Mouse (Mus musculus) adrenal gland, postnatal 25 days (tissue): ENCODE measurements around the gene Hbp1. TPM values are rescaled to one million over a fixed set of nuclear protein-coding genes. Genes with fewer than 3 reads are reported as not detected.

Experiments
- DNase-seq: peaks from one replicate; pipeline ENCODE4 v3.0.0; 2021; ENCODE audit warnings: mixed read lengths
- total RNA-seq: library from RNA; stranded (reverse); gene quantifications from 2 replicates; pipeline ENCODE4 v1.2.3, GENCODE M21; 2021

The Hbp1 gene
- total RNA-seq, 1 experiment from 2014 or later, result 130 TPM

DNA sequence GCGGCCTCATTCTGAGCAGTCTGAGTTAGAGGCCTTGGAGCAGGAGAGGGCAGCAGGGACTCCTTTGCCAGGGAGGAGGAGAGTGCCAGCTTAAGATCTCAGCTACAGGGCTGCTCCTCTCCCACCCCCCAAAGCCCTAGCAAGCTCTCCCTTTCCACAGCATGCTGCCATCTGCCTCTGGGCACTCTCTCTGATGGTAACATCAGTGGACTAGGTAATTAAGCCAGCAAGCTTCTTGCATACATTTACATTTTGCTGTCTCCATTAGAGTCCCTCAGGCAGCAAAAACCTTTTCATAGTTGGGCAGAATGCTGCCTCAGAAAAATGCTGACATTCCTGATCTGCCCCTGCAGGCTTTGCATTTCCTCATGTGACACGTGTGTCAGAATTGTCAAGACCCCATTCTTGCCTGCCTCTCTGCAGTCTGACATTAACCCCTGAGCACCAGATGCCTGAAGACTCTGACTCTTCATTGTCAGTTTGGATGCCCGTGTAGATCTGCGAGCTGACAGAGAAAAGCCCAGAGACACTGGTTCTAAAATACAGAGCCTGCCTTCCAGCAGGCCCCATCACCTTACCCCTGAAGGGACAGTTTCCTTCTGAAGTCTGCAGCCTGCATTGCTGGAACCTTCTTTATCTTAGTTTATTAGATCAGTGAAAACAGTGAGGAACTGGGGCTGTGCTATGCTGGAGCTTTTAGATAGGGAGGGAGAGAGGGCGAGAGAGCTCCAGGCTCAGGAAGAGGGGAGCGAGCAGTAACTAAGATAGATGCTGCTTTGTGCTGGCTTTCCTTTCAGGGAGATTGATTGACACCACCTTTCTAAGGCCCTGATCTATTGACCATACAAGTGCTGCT, 44.4 kb downstream of the Hbp1 start:
- no peak for DNase-seq

GRCm38 (mm10) chr12:31900391-31900914, 49.9 kb downstream of the Hbp1 start:
- no peak for DNase-seq

- no peak for DNase-seq
Observed at GRCm38 (mm10) chr12:31897456-31897855, 52.9 kb downstream of the Hbp1 start.

- no peak for DNase-seq
Observed at GRCm38 (mm10) chr12:31896986-31897385, 53.3 kb downstream of the Hbp1 start.

- no peak for DNase-seq
Observed at GRCm38 (mm10) chr12:31896295-31896694, 54.0 kb downstream of the Hbp1 start.

DNA sequence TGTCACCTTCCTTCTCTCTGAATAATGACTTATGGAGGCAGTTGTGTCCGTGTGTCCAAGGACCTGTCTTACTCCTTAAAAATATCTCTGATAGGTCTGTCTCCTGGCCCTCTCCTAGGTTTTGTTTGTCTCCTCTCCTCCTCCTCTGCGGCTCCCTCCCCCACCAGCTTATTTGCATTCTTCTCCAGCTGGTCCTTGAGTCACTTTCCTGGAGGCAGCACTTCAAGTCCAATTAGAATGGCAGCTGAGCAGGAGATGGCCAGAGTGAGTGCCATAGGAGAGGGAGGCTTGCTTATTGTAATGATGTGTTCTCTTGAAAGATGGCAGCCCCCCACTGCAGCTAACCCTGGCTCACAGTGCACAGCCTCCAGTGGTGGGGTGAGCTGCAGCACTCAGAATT, 54.4 kb downstream of the Hbp1 start:
- no peak for DNase-seq

DNA sequence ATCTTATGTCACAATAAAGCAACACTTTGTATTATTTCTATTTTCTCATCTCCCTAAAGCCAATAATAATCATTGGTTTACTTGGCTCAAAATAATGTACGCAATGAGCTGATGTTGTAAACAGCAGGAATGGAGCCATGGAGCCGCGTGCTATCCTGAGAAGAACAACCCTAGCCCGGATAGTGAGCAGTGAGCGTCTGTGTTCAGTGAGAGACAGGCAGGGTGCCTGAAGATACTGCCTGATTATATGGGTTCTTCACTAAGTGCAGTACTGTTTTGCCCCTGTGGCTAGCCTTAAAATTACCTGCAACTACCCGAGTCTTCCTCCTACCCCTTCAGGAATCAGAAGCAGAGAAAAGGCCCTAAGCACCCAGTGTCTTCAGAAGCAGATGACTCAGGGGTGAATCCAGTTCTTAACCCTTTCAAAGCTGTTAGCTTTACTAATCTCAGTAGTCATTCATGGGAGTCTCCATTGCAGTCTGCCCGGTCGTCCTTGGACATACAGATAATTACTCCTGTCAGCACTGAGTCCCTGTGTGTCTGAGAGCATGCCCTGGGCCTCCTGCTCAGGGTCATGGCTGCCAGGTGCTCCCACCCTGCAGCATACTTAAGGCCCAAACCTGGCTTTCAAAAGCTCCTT, 55.1 kb downstream of the Hbp1 start:
- no peak for DNase-seq

DNA sequence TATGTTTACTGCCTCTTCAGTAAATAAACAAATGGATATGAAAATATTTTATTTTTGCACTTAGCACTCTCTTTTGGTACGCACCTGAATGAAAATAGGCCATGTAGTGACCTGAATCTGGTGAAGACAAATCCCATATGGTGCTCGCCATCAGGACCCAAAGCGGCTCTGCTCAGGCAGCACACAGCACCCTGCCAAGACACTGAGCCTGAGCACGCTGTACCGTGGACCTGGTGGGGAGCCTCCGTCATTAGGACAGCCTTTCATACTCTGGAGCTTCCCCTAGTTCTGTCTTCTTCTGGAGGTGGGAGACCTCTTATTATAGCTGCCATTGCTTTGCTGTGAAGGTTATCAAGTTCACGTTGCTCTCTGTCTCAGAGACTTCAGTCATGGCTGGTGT, 57.6 kb downstream of the Hbp1 start:
- no peak for DNase-seq

DNA sequence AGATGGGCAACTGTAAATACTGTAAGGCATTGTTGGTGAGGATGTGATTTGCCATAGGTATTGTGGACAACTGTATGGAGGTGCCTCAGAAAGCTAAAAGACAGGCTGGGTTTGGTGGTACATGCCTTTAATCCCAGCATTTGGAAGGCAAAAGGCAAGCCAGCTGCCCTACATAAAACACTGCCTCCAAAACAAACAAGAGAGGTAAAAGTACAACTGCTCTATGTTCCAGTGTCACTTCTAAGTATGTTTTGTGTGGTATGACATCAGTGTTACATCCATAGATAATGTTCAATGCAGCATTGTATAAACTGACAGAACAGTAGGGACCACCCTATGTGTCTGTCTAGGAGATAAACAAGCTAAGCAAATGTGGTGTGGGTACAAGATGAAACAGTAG, 58.3 kb downstream of the Hbp1 start:
- DNase-seq, result no peak

GRCm38 (mm10) chr12:31890685-31891084, 59.6 kb downstream of the Hbp1 start:
- DNase-seq, result no peak

GRCm38 (mm10) chr12:31885844-31886606, 64.3 kb downstream of the Hbp1 start:
- DNase-seq, result no peak

- no peak for DNase-seq
Observed at GRCm38 (mm10) chr12:31885084-31885483, 65.3 kb downstream of the Hbp1 start.

DNA sequence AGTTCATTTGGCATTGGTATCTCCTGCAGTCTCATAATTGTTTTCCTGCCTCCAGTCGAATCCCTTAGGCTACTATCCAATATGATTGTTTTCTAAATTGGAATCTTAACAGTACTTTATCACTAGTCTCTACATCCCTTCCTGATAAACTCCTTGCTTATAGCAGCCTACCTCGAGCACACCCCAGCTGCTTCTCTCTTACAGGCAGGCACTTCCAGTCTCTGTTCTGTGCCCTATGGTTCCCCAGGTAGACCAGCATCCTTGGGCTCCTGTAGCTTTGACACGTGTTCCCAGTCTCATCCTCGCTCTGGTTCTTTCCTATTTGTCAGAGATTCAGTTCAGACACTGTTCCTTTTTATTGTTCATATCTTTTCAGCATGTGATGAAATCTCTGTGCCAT, 66.0 kb downstream of the Hbp1 start:
- no peak for DNase-seq

DNA sequence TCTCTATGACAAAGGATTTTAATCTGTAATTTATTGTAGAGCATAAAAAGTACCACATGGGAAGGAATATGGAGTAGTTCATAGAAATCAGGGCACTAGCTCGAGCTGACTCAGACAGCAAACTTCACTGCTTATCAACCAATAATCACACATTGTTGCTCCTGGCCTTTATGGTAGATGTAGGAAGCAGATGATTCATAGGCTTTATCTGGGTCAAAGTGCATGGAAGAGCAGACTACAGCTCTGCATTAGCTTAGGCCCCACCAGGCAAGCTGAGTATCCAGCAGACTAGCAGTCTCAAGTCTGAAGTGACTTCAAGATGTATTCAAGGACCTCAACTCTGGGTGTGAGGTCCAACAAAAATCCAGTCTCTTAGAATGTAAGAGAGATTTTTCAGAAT, 67.6 kb downstream of the Hbp1 start:
- no peak for DNase-seq

DNA sequence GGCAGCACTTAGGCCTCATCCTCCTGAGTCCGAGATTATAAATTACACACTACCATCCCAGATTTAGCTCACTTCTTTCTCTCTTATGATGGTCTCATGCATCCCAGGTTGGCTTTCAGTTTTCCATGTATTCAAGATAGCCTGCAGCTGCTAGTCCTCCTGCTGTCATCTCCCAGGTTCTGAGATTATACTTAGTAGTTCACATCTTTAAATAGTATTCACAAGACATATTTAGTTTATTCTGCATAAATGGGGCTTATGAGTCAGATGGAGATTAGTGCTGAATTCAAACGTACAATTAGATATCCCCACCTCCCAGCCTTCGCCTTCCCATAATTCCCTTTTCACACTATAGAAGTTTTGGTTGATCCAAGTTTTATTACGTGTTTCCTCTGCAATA, 73.6 kb downstream of the Hbp1 start:
- DNase-seq, result no peak

Other genes starting within 250 kb of the Hbp1 start
- gene Gpr22, start 236.6 kb downstream of the Hbp1 start, total RNA-seq, result 6.5 and 6.8 TPM in 2 replicates
- gene Prkar2b, start 110.8 kb upstream of the Hbp1 start, total RNA-seq, result 295 and 386 TPM in 2 replicates